Mouse (Mus musculus) intestine, embryonic 16.5 days (tissue): ENCODE measurements around the gene Arl4d. TPM values are rescaled to one million over a fixed set of nuclear protein-coding genes. Genes with fewer than 3 reads are reported as not detected.

Source experiments
- ATAC-seq: fragments of 200-750 bp; cut with Nextera tagmentation; 2 replicates; pipeline ENCODE4 v1.8.0; 2017; ENCODE audit warnings: moderate TSS enrichment, moderate library complexity
- H3K27ac ChIP-seq: fragments of 300-500 bp; sonication (generic); 2 replicates; pipeline ENCODE4 v1.5.1; 2014; ENCODE audit warnings: mild to moderate bottlenecking, low read length
- H3K27me3 ChIP-seq: fragments of 300-500 bp; sonication (generic); replicated peaks from 2 replicates; pipeline ENCODE4 v1.6.1; 2014; ENCODE audit warnings: low read length, control low read depth, mixed read lengths; ENCODE audit not compliant: control insufficient read depth, insufficient read depth
- H3K36me3 ChIP-seq: fragments of 300-500 bp; sonication (generic); 2 replicates; pipeline ENCODE4 v1.6.1; 2014; ENCODE audit warnings: low read length, control low read depth; ENCODE audit not compliant: control insufficient read depth, insufficient read depth
- H3K4me1 ChIP-seq: fragments of 300-500 bp; sonication (generic); 2 replicates; pipeline ENCODE4 v1.6.1; 2014; ENCODE audit warnings: low read length, control low read depth, mixed read lengths; ENCODE audit not compliant: control insufficient read depth, insufficient read depth
- H3K4me2 ChIP-seq: fragments of 300-500 bp; sonication (generic); 2 replicates; pipeline ENCODE4 v1.6.1; 2014; ENCODE audit warnings: low read depth, low read length, control low read depth
- H3K4me3 ChIP-seq: fragments of 300-500 bp; sonication (generic); 2 replicates; pipeline ENCODE4 v1.5.1; 2014; ENCODE audit warnings: mild to moderate bottlenecking, low read length
- H3K9ac ChIP-seq: fragments of 300-500 bp; sonication (generic); 2 replicates; pipeline ENCODE4 v1.6.1; 2014; ENCODE audit warnings: low read depth, low read length
- H3K9me3 ChIP-seq: fragments of 300-500 bp; sonication (generic); 2 replicates; pipeline ENCODE4 v1.6.1; 2016; ENCODE audit warnings: low read length, control low read depth; ENCODE audit not compliant: control insufficient read depth
- WGBS: fragments of 180-500 bp; shearing (Covaris S2); extraction: QIAGEN DNeasy Blood & Tissue Kit; methylation state at CpG from one replicate; pipeline ENCODE4 v1.1.7; 2014; 5-methylcytosine and 5-hydroxymethylcytosine counted together
- polyA plus RNA-seq: library from polyadenylated mRNA; unstranded; fragments of >200 nt; fragmentation: Nextera tagmentation; extraction: Ambion mirVana; gene quantifications from 2 replicates; pipeline ENCODE4 v1.2.1, GENCODE M21; 2015

The Arl4d gene
- polyA plus RNA-seq, 1 experiment from 2014 or later: 6.6 TPM

DNA sequence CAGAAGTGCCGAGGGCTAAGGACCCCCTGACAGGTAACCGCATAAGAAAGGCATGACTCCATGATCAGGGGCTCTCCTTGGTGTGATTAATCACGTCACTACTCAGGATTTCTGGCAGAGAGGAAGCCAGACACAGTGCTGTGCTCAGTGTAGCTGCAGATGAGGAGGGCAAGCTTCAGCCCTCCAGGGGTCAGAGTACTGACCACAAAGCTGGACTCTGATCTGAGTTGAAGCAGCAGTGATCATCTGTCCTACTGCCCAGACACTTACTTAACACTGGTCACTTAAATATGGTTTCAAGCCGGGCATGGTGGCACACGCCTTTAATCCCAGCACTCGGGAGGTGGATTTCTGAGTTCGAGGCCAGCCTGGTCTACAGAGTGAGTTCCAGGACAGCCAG, 4.2 kb upstream of the Arl4d start:
- no peaks in the 10 kb centered on the region for H3K36me3 ChIP-seq
- no peaks in the 10 kb centered on the region for H3K9me3 ChIP-seq
- H3K4me1 ChIP-seq: peaks cover 3% of the 10 kb centered on the region; the same call in 1 of the 2 replicates
- H3K27me3 ChIP-seq: no peaks in the 10 kb centered on the region
- H3K4me2 ChIP-seq: no peak overlapping the region
- no peak overlapping the region for H3K9ac ChIP-seq
- no peak for ATAC-seq
- H3K4me3 ChIP-seq: no peak overlapping the region
- WGBS: 70% methylated on average over 7 of the region's 7 CpGs
- H3K27ac ChIP-seq: no peak overlapping the region

DNA sequence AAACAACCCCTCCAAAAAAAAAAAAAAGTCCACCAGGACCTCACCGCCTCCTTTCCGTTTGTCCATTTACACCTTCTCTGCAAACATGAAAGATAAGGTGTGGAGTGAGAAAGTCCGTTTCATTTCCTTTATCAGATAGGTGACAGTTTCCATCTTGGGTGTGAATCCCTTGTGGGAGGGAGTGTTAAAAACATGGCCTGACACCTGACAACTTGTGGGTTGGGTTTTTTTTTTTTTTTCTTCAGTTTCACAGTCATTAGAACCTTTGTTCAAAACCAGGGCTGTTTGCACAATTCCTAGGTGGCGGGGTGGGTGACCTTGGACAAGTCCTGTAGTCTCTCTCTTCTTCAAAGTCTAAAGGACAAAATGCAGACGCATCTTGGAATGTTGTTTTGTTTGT, 3.6 kb upstream of the Arl4d start:
- ATAC-seq: no peak
- Histone ChIP-seq H3K4me2 (no peak overlapping the region), H3K27me3 (no peaks in the 10 kb centered on the region), H3K27ac (no peak overlapping the region), H3K36me3 (no peaks in the 10 kb centered on the region), H3K9ac (no peak overlapping the region), H3K9me3 (no peaks in the 10 kb centered on the region), H3K4me3 (no peak overlapping the region), H3K4me1 (peaks cover 3% of the 10 kb centered on the region; the same call in 1 of the 2 replicates)
- WGBS: 41% methylated on average over 5 of the region's 5 CpGs

DNA sequence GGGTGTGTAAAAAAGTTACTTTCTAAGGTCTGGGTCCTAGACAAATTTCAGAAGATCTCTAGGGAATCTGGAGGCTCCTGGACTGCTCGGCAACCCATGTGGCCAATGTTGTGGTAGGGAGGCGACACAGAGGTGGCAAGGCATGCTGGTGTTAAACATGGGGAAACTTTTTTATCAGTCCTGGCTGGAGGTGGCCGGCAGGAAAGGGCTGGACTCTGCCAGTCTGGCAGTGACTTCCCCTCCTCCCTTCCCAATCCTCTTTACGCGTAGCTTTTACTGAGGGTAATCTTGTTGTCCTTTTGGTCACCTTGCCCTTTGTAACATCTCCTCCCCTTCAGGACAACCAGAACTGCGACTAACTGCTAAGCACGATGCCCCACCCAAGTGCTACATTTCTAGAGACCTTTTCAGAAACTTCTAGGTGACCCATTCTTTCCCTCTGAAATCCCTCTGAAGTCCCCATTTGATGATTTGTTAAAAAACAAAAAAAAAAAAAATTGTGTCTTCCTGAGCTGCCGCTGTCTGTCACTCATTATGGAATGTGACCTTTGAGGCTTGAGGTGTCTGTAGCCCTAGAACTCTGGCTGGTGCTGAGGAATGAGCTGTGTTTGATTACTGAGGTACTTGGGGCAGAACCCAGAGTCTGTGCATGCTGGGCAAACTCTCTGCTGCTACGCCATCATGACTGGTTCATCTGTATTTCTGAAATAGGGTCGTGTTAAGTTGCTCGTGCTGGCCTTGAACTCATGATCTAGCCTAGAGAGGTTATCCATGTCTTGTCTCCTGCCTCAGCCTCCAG, 1.9 kb upstream of the Arl4d start:
- ATAC-seq: no peak
- Histone ChIP-seq H3K9ac (no peak overlapping the region), H3K27ac (no peak overlapping the region), H3K4me3 (no peak overlapping the region), H3K4me1 (peaks cover 9% of the 10 kb centered on the region), H3K27me3 (no peaks in the 10 kb centered on the region), H3K4me2 (no peak overlapping the region), H3K9me3 (no peaks in the 10 kb centered on the region), H3K36me3 (no peaks in the 10 kb centered on the region)
- WGBS: 49% methylated on average over 11 of the region's 11 CpGs

DNA sequence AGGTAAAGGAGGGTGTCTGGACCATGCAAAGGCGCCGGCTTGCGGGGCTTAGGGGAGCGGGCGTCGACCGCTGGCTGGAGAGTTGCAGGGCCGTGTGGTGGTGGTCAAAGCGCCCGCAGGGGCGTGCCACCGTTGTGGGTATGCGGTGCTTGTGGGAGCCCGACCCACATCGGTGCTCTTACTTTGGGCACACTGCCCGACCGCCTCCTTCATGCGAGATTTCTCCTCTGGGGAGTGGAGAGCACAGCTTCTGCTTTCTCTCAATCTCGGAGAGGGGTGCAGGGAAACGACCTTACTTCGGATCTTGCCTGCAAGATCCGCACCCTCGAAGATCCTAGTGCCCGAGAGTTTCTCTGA, 273 bp downstream of the Arl4d start:
- no peak; the same call in 1 of the 2 replicates for ATAC-seq
- 1% methylated on average over 24 of the region's 24 CpGs for WGBS
- peak overlapping the region; percentile 72 for H3K27ac ChIP-seq
- peak overlapping the region; percentile 95 for H3K4me2 ChIP-seq
- H3K4me3 ChIP-seq: peak overlapping the region; percentile 70
- peaks cover 20% of the 10 kb centered on the region for H3K4me1 ChIP-seq
- peak overlapping the region; percentile 83 for H3K9ac ChIP-seq
- no peaks in the 10 kb centered on the region for H3K27me3 ChIP-seq
- H3K36me3 ChIP-seq: no peaks in the 10 kb centered on the region
- H3K9me3 ChIP-seq: no peaks in the 10 kb centered on the region

DNA sequence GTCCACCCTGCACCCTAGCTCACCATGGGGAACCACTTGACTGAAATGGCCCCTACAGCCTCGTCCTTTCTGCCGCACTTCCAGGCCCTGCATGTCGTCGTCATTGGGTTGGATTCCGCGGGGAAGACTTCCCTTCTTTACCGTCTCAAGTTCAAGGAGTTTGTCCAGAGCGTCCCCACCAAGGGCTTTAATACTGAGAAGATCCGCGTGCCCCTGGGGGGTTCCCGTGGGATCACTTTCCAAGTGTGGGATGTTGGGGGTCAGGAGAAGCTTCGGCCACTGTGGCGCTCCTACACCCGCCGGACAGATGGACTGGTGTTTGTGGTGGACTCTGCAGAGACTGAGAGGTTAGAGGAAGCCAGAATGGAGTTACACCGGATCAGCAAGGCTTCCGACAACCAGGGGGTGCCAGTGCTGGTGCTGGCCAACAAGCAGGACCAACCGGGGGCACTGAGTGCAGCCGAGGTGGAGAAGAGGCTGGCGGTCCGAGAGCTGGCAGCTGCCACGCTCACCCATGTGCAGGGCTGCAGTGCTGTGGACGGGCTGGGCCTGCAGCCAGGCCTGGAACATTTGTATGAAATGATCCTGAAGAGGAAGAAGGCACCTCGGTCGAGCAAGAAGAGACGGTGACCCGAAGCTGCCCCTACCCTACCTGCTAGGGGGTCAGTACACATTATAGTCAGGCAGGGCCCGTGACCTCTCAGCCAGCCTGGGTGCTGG, 1.4 kb downstream of the Arl4d start:
- no peaks in the 10 kb centered on the region for H3K27me3 ChIP-seq
- H3K4me1 ChIP-seq: peaks cover 20% of the 10 kb centered on the region
- peak overlapping the region; percentile 21 for H3K9ac ChIP-seq
- no peaks in the 10 kb centered on the region for H3K36me3 ChIP-seq
- H3K4me2 ChIP-seq: peak overlapping the region; percentile 95
- H3K9me3 ChIP-seq: no peaks in the 10 kb centered on the region
- peak overlapping the region; percentile 70 for H3K4me3 ChIP-seq
- H3K27ac ChIP-seq: no peak overlapping the region
- 65% methylated on average over 28 of the region's 28 CpGs for WGBS
- no peak for ATAC-seq

DNA sequence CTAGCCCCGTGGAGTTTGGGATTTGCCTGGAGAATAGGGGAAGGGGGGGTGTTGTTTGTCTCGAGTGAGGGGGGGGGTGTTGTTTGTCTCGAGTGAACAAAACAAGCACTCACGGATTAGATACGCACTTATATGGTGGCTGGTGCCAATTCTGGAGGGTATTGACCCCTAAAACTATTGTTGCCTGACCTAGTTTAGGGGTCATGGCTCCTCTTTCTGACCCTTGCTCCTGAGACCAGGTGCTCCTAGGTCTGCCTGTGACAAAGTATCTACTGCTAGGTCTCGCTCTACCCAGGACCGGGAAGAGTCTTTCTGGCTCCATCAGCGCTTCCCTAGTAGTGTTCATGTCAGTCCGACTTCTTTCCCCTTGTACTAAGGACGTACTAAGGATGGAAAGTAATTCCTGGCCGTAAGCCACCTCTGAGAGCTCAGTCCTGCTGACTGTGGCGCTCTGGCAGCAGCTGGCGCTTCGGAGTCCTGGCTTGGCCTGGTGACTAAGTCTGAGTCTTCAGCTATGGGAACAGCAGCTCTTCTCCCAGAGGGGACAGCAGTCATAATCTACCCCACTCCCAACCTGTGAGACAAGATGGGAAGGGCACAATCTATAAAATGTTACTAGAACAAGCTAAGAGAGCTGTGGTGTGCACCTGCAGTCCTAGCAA, 2.7 kb downstream of the Arl4d start:
- 0 out of 2 replicates have a peak overlapping the region, but pooled peaks have one; percentile 3 for H3K27ac ChIP-seq
- peaks cover 24% of the 10 kb centered on the region for H3K4me1 ChIP-seq
- no peaks in the 10 kb centered on the region for H3K27me3 ChIP-seq
- H3K9me3 ChIP-seq: no peaks in the 10 kb centered on the region
- ATAC-seq: no peak
- no peak overlapping the region for H3K9ac ChIP-seq
- H3K4me2 ChIP-seq: peak overlapping the region; percentile 95
- H3K4me3 ChIP-seq: 0 out of 2 replicates have a peak overlapping the region, but pooled peaks have one; percentile 7
- 60% methylated on average over 14 of the region's 14 CpGs for WGBS
- no peaks in the 10 kb centered on the region for H3K36me3 ChIP-seq

DNA sequence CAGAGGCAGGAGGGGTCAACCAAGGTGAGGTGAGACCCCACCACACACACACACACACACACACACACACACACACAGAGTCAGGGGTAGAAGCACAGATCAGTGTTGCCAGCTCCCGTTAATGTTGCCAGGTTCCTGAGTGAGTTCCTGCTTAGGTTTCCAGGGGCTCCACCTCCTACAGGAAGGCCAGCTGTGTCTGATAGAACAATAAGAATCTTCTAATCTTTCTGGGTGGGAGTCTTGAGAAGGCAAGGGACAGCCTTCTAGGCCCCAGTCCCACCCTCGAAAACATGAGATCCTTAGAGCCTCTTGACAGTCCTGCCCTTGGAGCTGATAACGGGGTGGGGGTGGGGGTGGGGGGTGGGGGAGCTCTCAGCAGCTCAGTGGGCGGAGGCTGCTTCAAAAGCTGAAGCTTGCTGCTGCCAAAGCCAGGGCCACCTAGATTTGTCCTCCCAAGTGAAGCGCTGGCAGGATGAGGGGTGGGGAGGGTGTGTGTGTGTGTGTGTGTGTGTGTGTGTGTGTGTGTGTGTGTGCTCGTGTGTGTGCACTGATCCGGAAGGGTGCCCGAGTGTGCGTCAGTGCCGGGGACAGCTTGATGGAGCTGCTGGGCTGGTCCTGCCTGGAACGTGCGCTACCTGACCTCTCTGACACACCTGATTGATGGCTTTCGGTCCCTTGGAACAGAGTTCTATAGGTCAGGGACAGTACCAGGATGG, 3.4 kb downstream of the Arl4d start:
- peaks cover 31% of the 10 kb centered on the region for H3K4me1 ChIP-seq
- H3K36me3 ChIP-seq: no peaks in the 10 kb centered on the region
- 19% methylated on average over 13 of the region's 13 CpGs for WGBS

DNA sequence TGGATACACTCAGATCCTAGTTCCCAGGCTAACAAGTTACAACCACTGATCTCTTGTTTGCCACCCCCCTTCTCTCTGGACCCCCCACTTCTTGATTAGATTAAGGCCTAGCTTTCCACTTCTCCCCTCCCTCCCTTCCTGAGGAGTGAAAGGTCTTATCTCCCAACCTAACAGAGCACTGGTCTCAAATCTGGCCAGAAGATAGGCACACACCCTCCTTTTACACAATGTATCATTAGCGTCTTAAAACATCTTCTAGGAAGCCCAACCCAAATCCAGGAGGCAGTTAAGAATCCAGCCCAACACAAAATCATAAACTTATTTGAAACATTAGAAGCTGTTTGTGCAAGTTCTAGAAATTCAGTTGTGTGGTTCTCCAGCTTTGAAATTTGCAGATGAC, 5.0 kb downstream of the Arl4d start:
- peaks cover 33% of the 10 kb centered on the region for H3K4me1 ChIP-seq
- no peaks in the 10 kb centered on the region for H3K27me3 ChIP-seq
- no peak overlapping the region for H3K27ac ChIP-seq
- ATAC-seq: no peak
- H3K9ac ChIP-seq: no peak overlapping the region
- WGBS: 49% methylated on average over 1 of the region's 1 CpGs
- H3K4me3 ChIP-seq: no peak overlapping the region
- no peaks in the 10 kb centered on the region for H3K36me3 ChIP-seq
- no peak overlapping the region for H3K4me2 ChIP-seq
- H3K9me3 ChIP-seq: no peaks in the 10 kb centered on the region

More for the DNA sequence above, 3.4 kb downstream of the Arl4d start:
- Histone ChIP-seq H3K4me3 (no peak overlapping the region), H3K27ac (0 out of 2 replicates have a peak overlapping the region, but pooled peaks have one; percentile 3), H3K4me2 (peak overlapping the region; percentile 95), H3K27me3 (no peaks in the 10 kb centered on the region), H3K9ac (no peak overlapping the region), H3K9me3 (no peaks in the 10 kb centered on the region)
- 0 out of 2 replicates have a peak, but pooled peaks have one; percentile 14 for ATAC-seq

DNA sequence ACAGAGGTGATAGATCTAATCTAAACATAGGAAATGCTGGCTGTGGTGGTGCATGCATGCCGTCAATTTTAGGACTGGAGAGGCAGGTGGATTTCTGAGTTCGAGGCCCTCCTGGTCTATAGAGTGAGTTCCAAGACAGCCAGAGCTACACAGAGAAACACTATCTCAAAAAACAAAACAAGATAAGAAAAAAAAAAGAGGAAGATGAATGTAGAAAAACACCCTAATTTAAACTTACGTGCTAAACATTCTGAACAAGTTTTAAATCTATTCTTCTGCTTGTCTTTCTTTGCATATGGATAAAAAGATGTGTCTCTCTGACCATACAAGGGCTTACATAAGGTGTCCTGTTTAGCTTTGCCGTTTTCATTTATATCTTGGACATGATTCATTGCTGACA, 5.9 kb downstream of the Arl4d start:
- Histone ChIP-seq H3K4me1 (peaks cover 30% of the 10 kb centered on the region), H3K9me3 (no peaks in the 10 kb centered on the region), H3K36me3 (no peaks in the 10 kb centered on the region), H3K27me3 (no peaks in the 10 kb centered on the region), H3K4me3 (no peak overlapping the region), H3K9ac (no peak overlapping the region), H3K4me2 (no peak overlapping the region), H3K27ac (no peak overlapping the region)
- WGBS: 74% methylated on average over 4 of the region's 4 CpGs
- ATAC-seq: no peak
